Mouse (Mus musculus) heart, adult 2 months (tissue): Measurements from ENCODE around the gene Sat2. TPM values are rescaled to one million over a fixed set of nuclear protein-coding genes. Genes with fewer than 3 reads are reported as not detected.

Experiments used
- DNase-seq, 2 experiments: peaks; one replicate each; pipeline ENCODE4 v3.0.0; 2021
- H3K27ac ChIP-seq: fragments of 200-600 bp; 2 replicates; pipeline ENCODE4 v1.8.1; 2022
- H3K27me3 ChIP-seq: fragments of 200-500 bp; 2 replicates; pipeline ENCODE4 v1.6.1; 2012; ENCODE audit warnings: mild to moderate bottlenecking, low read length, inconsistent platforms, mixed read lengths; ENCODE audit not compliant: control insufficient read depth, insufficient read depth
- H3K36me3 ChIP-seq: fragments of 200-500 bp; 2 replicates; pipeline ENCODE4 v1.6.1; 2012; ENCODE audit warnings: low read length, inconsistent platforms; ENCODE audit not compliant: control insufficient read depth, insufficient read depth
- H3K4me1 ChIP-seq: fragments of 200-500 bp; 2 replicates; pipeline ENCODE4 v1.6.1; 2011; ENCODE audit warnings: low read length; ENCODE audit not compliant: control insufficient read depth, insufficient read depth
- H3K4me3 ChIP-seq: fragments of 200-600 bp; 2 replicates; pipeline ENCODE4 v1.8.1; 2022
- H3K79me2 ChIP-seq: fragments of 200-500 bp; replicated peaks from 2 replicates; pipeline ENCODE4 v1.6.1; 2012; ENCODE audit warnings: mild to moderate bottlenecking, inconsistent platforms, low read length, moderate library complexity, mixed read lengths; ENCODE audit not compliant: control insufficient read depth, insufficient read depth
- H3K9ac ChIP-seq: fragments of 200-500 bp; 2 replicates; pipeline ENCODE4 v1.6.1; 2012; ENCODE audit warnings: low read depth, mild to moderate bottlenecking, control low read depth, inconsistent platforms, low read length, mixed read lengths
- CTCF ChIP-seq: fragments of 200-600 bp; IDR thresholded peaks from 2 replicates; pipeline ENCODE4 v1.8.1; 2022; ENCODE audit warnings: antibody characterized with exemption, mild to moderate bottlenecking, moderate library complexity
- EP300 ChIP-seq: fragments of 200-500 bp; IDR thresholded peaks from 2 replicates; pipeline ENCODE4 v1.6.1; 2011; ENCODE audit warnings: low read depth, low read length, control low read depth; ENCODE audit not compliant: insufficient read depth
- POLR2A ChIP-seq: fragments of 200-500 bp; IDR thresholded peaks from 2 replicates; pipeline ENCODE4 v1.6.1; 2011; ENCODE audit warnings: mild to moderate bottlenecking, low read depth, low read length, control low read depth; ENCODE audit not compliant: insufficient read depth
- WGBS: fragments of 180-500 bp; shearing (Covaris S2); methylation state at CpG from one replicate; pipeline ENCODE4 v1.1.7; 2018; 5-methylcytosine and 5-hydroxymethylcytosine counted together
- intact Hi-C: fragments of 180-260 bp; cut with DNase I; formaldehyde crosslinking; loops from one replicate; pipeline ENCODE4 v1.15.1; 2025
- polyA plus RNA-seq: library from polyadenylated mRNA; depleted of rRNA; stranded (reverse); fragments of >200 nt; gene quantifications from 2 replicates; pipeline ENCODE4 v1.2.3, GENCODE M21; 2012
- total RNA-seq, 2 experiments: library from RNA; stranded (reverse); gene quantifications; 2 replicates each; pipeline ENCODE4 v1.2.3; 2021

Sat2 gene
- total and polyA plus RNA-seq, 3 experiments: 1.8 to 4.5 (median 1.9) TPM

DNA sequence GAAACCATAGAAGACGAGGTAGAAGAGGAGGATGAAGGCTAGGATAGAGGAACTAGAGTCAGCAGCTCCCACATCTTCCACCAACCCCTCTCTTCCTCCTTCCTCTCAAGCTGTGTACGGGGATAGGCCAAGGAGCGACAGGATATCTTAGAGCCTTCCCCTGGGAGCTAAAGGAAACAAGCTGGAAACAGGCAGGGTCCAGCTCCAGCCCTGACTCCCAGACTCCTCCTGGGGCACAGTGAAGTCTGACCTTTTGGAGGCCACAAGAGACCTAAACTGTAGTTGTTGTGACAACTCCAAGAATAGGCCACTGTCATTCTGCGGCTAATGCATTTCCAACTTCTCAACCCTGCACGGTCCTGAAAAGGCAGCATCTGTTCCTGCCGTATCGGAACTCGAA, 18.3 kb upstream of the Sat2 start:
- no peak overlapping the region for H3K9ac ChIP-seq
- no peaks in the 10 kb centered on the region for H3K36me3 ChIP-seq
- H3K27me3 ChIP-seq: no peaks in the 10 kb centered on the region
- H3K4me3 ChIP-seq: no peak overlapping the region
- peak; percentile 33 to 49 for DNase-seq
- peak overlapping the region; percentile 51 for H3K27ac ChIP-seq
- H3K79me2 ChIP-seq: no peaks in the 10 kb centered on the region
- intact Hi-C loops: loop anchor here (1.0 kb wide), 1 partner anchor 22 kb away; no protein-coding TSS in a partner anchor
- 32% methylated on average over 8 of the region's 8 CpGs for WGBS
- no peak for TF ChIP-seq CTCF
- peak; percentile 29; the same call in 1 of the 2 replicates for TF ChIP-seq EP300
- peak; percentile 18; the same call in 1 of the 2 replicates for TF ChIP-seq POLR2A
- peaks cover 10% of the 10 kb centered on the region for H3K4me1 ChIP-seq

DNA sequence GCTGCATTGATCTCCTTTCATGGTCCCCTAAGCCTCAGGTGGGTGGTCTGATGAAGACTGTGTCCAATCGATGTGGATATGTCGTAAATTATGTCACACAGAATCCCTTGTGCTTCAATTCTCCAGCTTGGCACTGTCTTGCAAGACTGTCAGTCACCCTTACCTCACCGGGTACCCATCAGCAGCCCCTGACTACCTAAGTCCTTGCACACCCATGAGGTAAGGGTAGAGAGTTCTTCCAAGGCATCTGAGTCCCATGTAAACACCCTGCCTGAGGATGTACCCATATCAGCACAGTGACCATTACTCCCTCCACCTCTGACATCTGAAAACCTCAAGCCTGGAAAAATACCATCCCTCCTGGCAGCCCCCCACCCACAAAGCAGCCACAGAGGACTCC, 17.5 kb upstream of the Sat2 start:
- no peak overlapping the region; the same call in 1 of the 2 replicates for H3K4me3 ChIP-seq
- peak overlapping the region; percentile 71 for H3K9ac ChIP-seq
- 72% methylated on average over 3 of the region's 3 CpGs for WGBS
- H3K27ac ChIP-seq: peak overlapping the region; percentile 32
- H3K4me1 ChIP-seq: peaks cover 10% of the 10 kb centered on the region
- DNase-seq: no peak
- no peaks in the 10 kb centered on the region for H3K27me3 ChIP-seq
- intact Hi-C loops: no loop called here
- H3K79me2 ChIP-seq: no peaks in the 10 kb centered on the region
- TF ChIP-seq CTCF (no peak), POLR2A (no peak), EP300 (no peak)
- H3K36me3 ChIP-seq: no peaks in the 10 kb centered on the region

DNA sequence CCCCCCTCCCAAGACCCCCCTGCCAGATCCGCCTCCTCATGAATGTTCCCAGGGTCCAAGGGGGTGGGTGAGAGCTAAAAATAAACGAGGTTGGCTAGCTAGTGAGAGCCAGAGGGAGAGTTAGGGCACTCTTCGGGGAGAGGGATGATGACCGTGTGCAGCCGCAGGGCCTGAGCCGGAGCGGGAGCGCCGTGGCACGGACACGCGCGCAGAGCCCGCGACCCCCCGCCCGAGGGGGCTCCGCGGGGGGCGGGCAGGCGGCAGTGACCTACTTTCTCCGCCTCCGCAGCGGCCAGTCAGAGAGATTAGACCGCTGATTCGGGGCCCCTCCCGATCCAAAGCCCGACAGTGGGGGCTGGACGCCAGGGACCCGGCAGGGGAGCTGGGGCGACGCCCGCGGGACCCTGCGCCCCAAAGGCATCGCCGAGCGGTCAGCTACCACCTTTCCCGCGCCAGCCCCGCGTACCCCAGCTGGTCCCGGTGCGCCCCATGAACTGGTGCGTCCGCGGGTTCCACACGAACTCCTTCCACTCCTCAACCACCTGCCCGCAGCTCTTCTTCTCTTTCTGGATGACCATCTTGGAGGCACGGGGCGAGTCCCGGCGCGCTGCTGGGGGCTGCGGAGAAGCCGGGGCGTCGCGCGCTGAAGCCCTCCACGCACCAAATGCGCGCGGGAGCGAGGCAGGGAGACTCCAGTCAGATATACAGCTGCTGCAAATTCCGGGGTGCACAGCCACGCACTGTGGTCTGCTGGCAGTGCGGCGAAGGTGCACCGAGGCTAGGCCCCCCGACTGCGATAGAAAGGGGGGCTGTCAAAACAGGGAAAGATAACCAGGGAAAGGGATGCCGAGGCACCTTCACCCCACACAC, 16.8 kb upstream of the Sat2 start:
- Histone ChIP-seq H3K9ac (peak overlapping the region; percentile 71), H3K36me3 (no peaks in the 10 kb centered on the region), H3K4me3 (peak overlapping the region; percentile 57), H3K27ac (peak overlapping the region; percentile 67), H3K79me2 (no peaks in the 10 kb centered on the region), H3K4me1 (peaks cover 10% of the 10 kb centered on the region), H3K27me3 (no peaks in the 10 kb centered on the region)
- DNase-seq: peak; percentile 35 to 45
- TF ChIP-seq POLR2A (0 out of 2 replicates have a peak, but pooled peaks have one; percentile 32), EP300 (no peak), CTCF (no peak)
- WGBS: 1% methylated on average over 67 of the region's 73 CpGs
- intact Hi-C loops: no loop called here

DNA sequence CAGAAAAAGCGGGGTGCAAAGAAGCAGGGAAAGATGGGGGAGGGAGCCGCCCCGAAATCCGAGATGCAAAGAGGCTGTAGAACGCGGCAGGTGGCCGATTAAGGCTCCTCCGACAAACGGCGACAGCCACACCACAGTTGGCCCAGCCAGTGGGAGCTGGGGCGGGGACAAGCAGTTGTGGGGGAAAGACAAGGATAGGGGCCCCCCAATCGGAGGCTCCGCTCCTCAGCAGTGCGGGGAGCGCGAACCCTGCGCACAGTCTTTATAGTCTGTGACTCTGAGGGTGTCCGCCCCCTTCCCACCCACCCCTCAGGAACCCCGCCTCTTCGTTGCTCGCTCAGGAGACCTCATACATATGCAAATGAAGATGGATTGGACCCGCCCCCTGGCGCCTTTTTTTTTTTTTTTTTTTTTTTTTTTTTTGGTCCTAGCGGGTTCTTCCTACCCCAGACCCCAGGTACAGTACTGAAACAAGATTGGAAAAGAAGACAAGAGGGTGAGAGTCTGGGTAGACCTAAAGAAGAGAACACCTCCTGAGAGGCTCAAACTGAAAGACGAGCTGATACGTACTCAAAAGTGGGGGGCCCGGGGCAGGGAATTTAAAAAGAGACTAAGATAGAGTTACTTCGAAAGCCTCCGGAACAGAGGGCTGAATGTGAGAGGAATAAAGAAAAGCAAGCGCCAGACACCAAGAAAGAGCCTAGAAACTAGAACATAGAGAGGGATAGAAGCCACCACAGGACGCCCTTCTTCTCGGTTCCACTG, 15.9 kb upstream of the Sat2 start, which contains the start of gene Atp1b2:
TSS of gene Atp1b2 (minus strand) at position 217 of the 765 bp plus-strand sequence.
- peak within 1 kb of the TSS; percentile 57 for H3K4me3 ChIP-seq
- intact Hi-C loops: no loop called here
- peaks cover 8% of the 10 kb centered on the region for H3K4me1 ChIP-seq
- DNase-seq: peak; percentile 76
- H3K27me3 ChIP-seq: no peaks in the 10 kb centered on the region
- 4% methylated on average over 32 of the region's 32 CpGs for WGBS
- H3K36me3 ChIP-seq: no peaks in the 10 kb centered on the region
- H3K79me2 ChIP-seq: no peaks in the 10 kb centered on the region
- H3K27ac ChIP-seq: peak within 1 kb of the TSS; percentile 67
- H3K9ac ChIP-seq: peak within 1 kb of the TSS; percentile 71
- TF ChIP-seq CTCF (no peak), POLR2A (peak; percentile 89), EP300 (no peak)

DNA sequence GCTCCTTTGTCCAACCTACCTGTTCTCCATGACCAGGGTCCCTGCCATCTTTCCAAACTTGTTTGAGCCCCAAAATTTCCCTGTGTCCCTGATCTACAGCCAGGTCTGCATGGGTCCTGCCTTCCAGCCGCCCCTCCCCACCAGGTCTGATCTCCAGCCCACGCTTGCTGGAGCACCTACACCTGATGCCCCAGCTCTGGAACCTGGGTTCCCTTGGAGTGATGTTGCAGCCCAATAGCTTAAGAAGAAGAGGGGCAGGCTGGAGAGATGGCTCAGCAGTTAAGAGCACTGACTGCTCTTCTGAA, 15.4 kb upstream of the Sat2 start:
- Histone ChIP-seq H3K79me2 (no peaks in the 10 kb centered on the region), H3K36me3 (no peaks in the 10 kb centered on the region), H3K27ac (no peak overlapping the region; the same call in 1 of the 2 replicates), H3K4me1 (peaks cover 8% of the 10 kb centered on the region), H3K27me3 (no peaks in the 10 kb centered on the region), H3K4me3 (peak overlapping the region; percentile 57; the same call in 1 of the 2 replicates), H3K9ac (no peak overlapping the region)
- no peak for DNase-seq
- 83% methylated on average over 2 of the region's 2 CpGs for WGBS
- TF ChIP-seq EP300: no peak
- TF ChIP-seq CTCF: no peak
- no peak for TF ChIP-seq POLR2A
- intact Hi-C loops: no loop called here

DNA sequence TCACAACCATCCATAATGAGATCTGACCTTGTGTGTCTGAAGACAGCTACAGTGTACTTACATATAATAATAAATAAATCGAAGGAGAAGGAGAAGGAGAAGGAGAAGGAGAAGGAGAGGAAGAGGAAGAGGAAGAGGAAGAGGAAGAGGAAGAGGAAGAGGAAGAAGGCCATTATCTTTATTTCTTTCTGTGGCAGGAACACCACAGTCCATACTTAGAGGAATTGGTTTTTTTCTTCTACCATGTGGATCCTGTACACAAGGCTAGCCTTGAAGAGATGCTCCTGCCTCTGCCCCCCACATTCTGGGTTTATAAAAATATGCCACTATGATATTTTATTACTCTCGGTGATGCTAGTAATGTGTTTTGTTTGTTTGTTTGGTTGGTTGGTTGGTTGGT, 15.0 kb upstream of the Sat2 start:
- TF ChIP-seq CTCF: no peak
- TF ChIP-seq EP300: no peak
- no peak for TF ChIP-seq POLR2A
- intact Hi-C loops: no loop called here

More for the DNA sequence above, 15.0 kb upstream of the Sat2 start:
- DNase-seq: no peak
- Histone ChIP-seq H3K79me2 (no peaks in the 10 kb centered on the region), H3K4me1 (peaks cover 8% of the 10 kb centered on the region), H3K27me3 (no peaks in the 10 kb centered on the region), H3K9ac (no peak overlapping the region), H3K4me3 (no peak overlapping the region), H3K27ac (no peak overlapping the region), H3K36me3 (no peaks in the 10 kb centered on the region)
- WGBS: 70% methylated on average over 2 of the region's 2 CpGs
